Comparison of ENCODE assay signal across 8 mouse cellular contexts in genomic region chrX:36597707-36598389, GRCm38 (mm10). TPM values are rescaled to one million over a fixed set of nuclear protein-coding genes. Genes with fewer than 3 reads are reported as not detected.
A peak's percentile ranks its signal among the peaks of the same experiment; 100 is the strongest.
DNase-seq lines count a peak whose midpoint lies in the region; ATAC-seq and TF ChIP-seq lines count a peak whose summit lies in the region.

Gene Pgrmc1, plus strand, starts transcription at chrX:36598206.

- DNase-seq in CD4-positive, CD25-positive, alpha-beta regulatory T cell, adult 2 months (ENCODE audit: low read depth, low spot score), result peak; percentile 90
- peak; percentile 85 for DNase-seq in kidney, postnatal 0 days (ENCODE audit: low spot score)
- DNase-seq in liver, adult 2 months (ENCODE audit: extremely low read depth, low read depth, low spot score), result peak; percentile 67
- DNase-seq in spleen, postnatal 36 days (ENCODE audit: low spot score in 2 of 2), result peak; percentile 81 to 82

- ATAC-seq in erythroid progenitor cell, adult 5-6 weeks (replicated peaks; ENCODE audit: low FRiP score, poor library complexity, severe bottlenecking), result peak; percentile 90
- peak; percentile 96 for ATAC-seq in heart, embryonic 12.5 days (ENCODE audit: insufficient number of reproducible peaks, low FRiP score)
- peak; percentile 96 for ATAC-seq in kidney, postnatal 0 days (replicated peaks; ENCODE audit: low FRiP score, low read depth)
- peak; percentile 95 for ATAC-seq in monocyte, adult 5-6 weeks (replicated peaks; ENCODE audit: insufficient number of reproducible peaks, low FRiP score, low TSS enrichment, poor library complexity, severe bottlenecking)

- 10% methylated on average over 31 of the region's 45 CpGs for WGBS in heart, embryonic 12.5 days
- WGBS in kidney, postnatal 0 days, result 26% methylated on average over 37 of the region's 45 CpGs
- WGBS in liver, adult 2 months, result under 1% methylated on average over 29 of the region's 45 CpGs

- peak within 1 kb of the TSS; percentile 96 for H3K27ac ChIP-seq in brown adipose tissue, adult 24 weeks (replicated peaks; ENCODE audit: low read depth, low read length)
- H3K27ac ChIP-seq in heart, embryonic 12.5 days (ENCODE audit: poor library complexity, severe bottlenecking), result peak within 1 kb of the TSS; percentile 85
- H3K27ac ChIP-seq in kidney, postnatal 0 days, result peak within 1 kb of the TSS; percentile 77
- peak within 1 kb of the TSS; percentile 97 for H3K27ac ChIP-seq in liver, adult 2 months (replicated peaks; ENCODE audit: insufficient read depth, low read depth, low read length)

- peaks cover 4% of the 10 kb centered on the region; the same call in 1 of the 2 replicates for H3K79me2 ChIP-seq in liver, adult 2 months (ENCODE audit: control insufficient read depth, insufficient read depth, low read length)

- H3K9ac ChIP-seq in heart, embryonic 12.5 days, result peak within 1 kb of the TSS; percentile 87
- H3K9ac ChIP-seq in kidney, postnatal 0 days (ENCODE audit: low read depth, low read length), result peak within 1 kb of the TSS; percentile 69
- H3K9ac ChIP-seq in liver, adult 2 months (ENCODE audit: low read depth, low read length), result peak within 1 kb of the TSS; percentile 92

- peak; percentile 94 for TF ChIP-seq POLR2A in liver, adult 2 months (IDR thresholded peaks at IDR 0.05; ENCODE audit: extremely low read depth, insufficient read depth, low read length)

- 0 out of 2 replicates have a peak, but pooled peaks cover 4% of the 10 kb centered on the region for H3K36me3 ChIP-seq in heart, embryonic 12.5 days
- H3K36me3 ChIP-seq in kidney, postnatal 0 days (ENCODE audit: insufficient read depth, low read length), result no peaks in the 10 kb centered on the region
- H3K36me3 ChIP-seq in liver, adult 2 months (ENCODE audit: control insufficient read depth, insufficient read depth, low read length), result peaks cover 9% of the 10 kb centered on the region

- H3K4me1 ChIP-seq in brown adipose tissue, adult 24 weeks (ENCODE audit: control insufficient read depth, insufficient read depth, insufficient read length, low read length), result peaks cover 3% of the 10 kb centered on the region; the same call in 1 of the 2 replicates
- H3K4me1 ChIP-seq in heart, embryonic 12.5 days (replicated peaks), result peaks cover 9% of the 10 kb centered on the region
- H3K4me1 ChIP-seq in kidney, postnatal 0 days (replicated peaks; ENCODE audit: insufficient read depth, low read length), result no peaks in the 10 kb centered on the region
- peaks cover 4% of the 10 kb centered on the region; the same call in 1 of the 2 replicates for H3K4me1 ChIP-seq in liver, adult 2 months (ENCODE audit: control insufficient read depth, insufficient read depth, low read length)

- no peaks in the 10 kb centered on the region for H3K27me3 ChIP-seq in heart, embryonic 12.5 days (replicated peaks)
- H3K27me3 ChIP-seq in kidney, postnatal 0 days (ENCODE audit: insufficient read depth, low read length), result no peaks in the 10 kb centered on the region
- H3K27me3 ChIP-seq in liver, adult 2 months (ENCODE audit: control insufficient read depth, insufficient read depth, low read length), result no peaks in the 10 kb centered on the region

- H3K4me3 ChIP-seq in brown adipose tissue, adult 24 weeks (ENCODE audit: insufficient read depth, low read depth, low read length), result peak within 1 kb of the TSS; percentile 99
- H3K4me3 ChIP-seq in heart, embryonic 12.5 days, result peak within 1 kb of the TSS; percentile 76
- peak within 1 kb of the TSS; percentile 72 for H3K4me3 ChIP-seq in kidney, postnatal 0 days (replicated peaks; ENCODE audit: low read depth, low read length)
- peak within 1 kb of the TSS; percentile 83 for H3K4me3 ChIP-seq in liver, adult 2 months (ENCODE audit: insufficient read depth, low read depth, low read length)

- TF ChIP-seq CTCF in kidney, postnatal 0 days (IDR thresholded peaks at IDR 0.05; ENCODE audit: low read depth), result no peak; the same call in 1 of the 2 replicates
- no peak for TF ChIP-seq CTCF in liver, adult 2 months (IDR thresholded peaks at IDR 0.05; ENCODE audit: low read depth, low read length)

- peak within 1 kb of the TSS; percentile 67 for H3K4me2 ChIP-seq in heart, embryonic 12.5 days
- H3K4me2 ChIP-seq in kidney, postnatal 0 days (ENCODE audit: low read length), result peak within 1 kb of the TSS; percentile 54

- H3K9me3 ChIP-seq in heart, embryonic 12.5 days (replicated peaks), result no peaks in the 10 kb centered on the region
- H3K9me3 ChIP-seq in kidney, postnatal 0 days (replicated peaks; ENCODE audit: low read length), result no peaks in the 10 kb centered on the region

RNA-seq across cellular contexts. Expression of gene Pgrmc1, which starts in this region (rescaled TPM):
- 105 and 109 TPM in 2 replicates for polyA plus RNA-seq in brown adipose tissue, adult 24 weeks (2012; ENCODE audit: insufficient read depth, insufficient read length, missing spikeins)
- total RNA-seq in erythroid progenitor cell, adult 5-6 weeks (2015; ENCODE audit: low replicate concordance), result 21.3 and 26.8 TPM in 2 replicates
- total RNA-seq in erythroid progenitor cell, adult 5-6 weeks (2017; ENCODE audit: low replicate concordance), result 15.7 and 20.7 TPM in 2 replicates
- polyA plus RNA-seq in heart, embryonic 12.5 days (2016; fragmentation: Nextera tagmentation; extraction: Ambion mirVana), result 144 TPM in 2 replicates
- polyA plus RNA-seq in kidney, postnatal 0 days (2015; fragmentation: Nextera tagmentation; extraction: Ambion mirVana), result 316 and 327 TPM in 2 replicates
- total RNA-seq in liver, adult 2 months (2014; rRNA removed), result 1,285 and 1,377 TPM in 2 replicates
- 669 and 710 TPM in 2 replicates for polyA plus RNA-seq in liver, adult 2 months (2012; rRNA removed)
- total RNA-seq in monocyte, adult 5-6 weeks (2017), result 56.2 to 87.7 TPM (median 86.7 TPM) in 3 replicates

Comparison
In these comparisons a context has a peak if more than half of its experiments do, and no peak if none do; other contexts are left out.
1. Peak in every context shown above with its lines: DNase-seq, ATAC-seq, H3K4me3 ChIP-seq and H3K27ac ChIP-seq.
2. RNA of gene Pgrmc1 (total RNA-seq): 1,285 to 1,377 TPM in liver, adult 2 months; 56.2 to 87.7 TPM in monocyte, adult 5-6 weeks and 15.7 to 26.8 TPM in erythroid progenitor cell, adult 5-6 weeks; every median in the first group is over 10 times any median in the second.